Mouse (Mus musculus) brain, embryonic 14.5 days (tissue): ENCODE measurements around the gene Xylb. TPM values are rescaled to one million over a fixed set of nuclear protein-coding genes. Genes with fewer than 3 reads are reported as not detected.

Experiments
- DNase-seq: peaks from one replicate; pipeline ENCODE4 v3.0.0-alpha.2; 2011; ENCODE audit warnings: low read depth
- CTCF ChIP-seq: fragments of 200-500 bp; IDR thresholded peaks from 2 replicates; pipeline ENCODE4 v1.5.1; 2012; ENCODE audit warnings: inconsistent platforms, mild to moderate bottlenecking, moderate library complexity, borderline replicate concordance; ENCODE audit not compliant: insufficient read depth, insufficient read length; ENCODE audit errors: extremely low read depth
- POLR2A ChIP-seq: fragments of 200-500 bp; IDR thresholded peaks from 2 replicates; pipeline ENCODE4 v1.6.1; 2012; ENCODE audit warnings: mild to moderate bottlenecking, inconsistent platforms, borderline replicate concordance; ENCODE audit not compliant: poor library complexity, insufficient read depth, insufficient read length, severe bottlenecking; ENCODE audit errors: extremely low read depth
- polyA plus RNA-seq: library from polyadenylated mRNA; depleted of rRNA; stranded (reverse); fragments of >200 nt; gene quantifications from 2 replicates; pipeline ENCODE4 v1.2.3, GENCODE M21; 2012; rRNA removed

The Xylb gene
- polyA plus RNA-seq = 5.2 and 6.3 TPM in 2 replicates

GRCm38 (mm10) chr9:119357331-119358057 lies at the start of gene Xylb:
TSS of gene Xylb (plus strand) at chr9:119357381.
- DNase-seq = peak; percentile 92
- TF ChIP-seq CTCF (peak; percentile 83), POLR2A (0 out of 2 replicates have a peak, but pooled peaks have one; percentile 33)

GRCm38 (mm10) chr9:119309067-119309466 lies 48.1 kb upstream of the Xylb start:
- DNase-seq = no peak
- TF ChIP-seq POLR2A = no peak
- TF ChIP-seq CTCF = no peak

- TF ChIP-seq CTCF (no peak), POLR2A (no peak)
- DNase-seq = no peak
These were observed 44.1 kb upstream of the Xylb start for GRCm38 (mm10) chr9:119313096-119313495.

- DNase-seq = no peak
- TF ChIP-seq CTCF = no peak
- no peak for TF ChIP-seq POLR2A
These were observed 38.3 kb upstream of the Xylb start for GRCm38 (mm10) chr9:119318891-119319290.

GRCm38 (mm10) chr9:119320446-119320845 lies 36.7 kb upstream of the Xylb start:
- TF ChIP-seq CTCF = no peak
- no peak for TF ChIP-seq POLR2A
- DNase-seq = no peak

GRCm38 (mm10) chr9:119320946-119321345 lies 36.2 kb upstream of the Xylb start:
- peak; percentile 20 for DNase-seq
- TF ChIP-seq POLR2A (no peak), CTCF (no peak)

- DNase-seq = peak; percentile 33
- TF ChIP-seq POLR2A = no peak
- no peak for TF ChIP-seq CTCF
These were observed 35.6 kb upstream of the Xylb start for GRCm38 (mm10) chr9:119321392-119322229.

- peak; percentile 100 for DNase-seq
- peak; percentile 62 for TF ChIP-seq CTCF
- TF ChIP-seq POLR2A = peak; percentile 25; the same call in 1 of the 2 replicates
These were observed 34.6 kb upstream of the Xylb start, which contains the start of gene Oxsr1 for GRCm38 (mm10) chr9:119322289-119323259. TSS of gene Oxsr1 (minus strand) at chr9:119322427.

GRCm38 (mm10) chr9:119323260-119323645 lies 33.9 kb upstream of the Xylb start:
- TF ChIP-seq CTCF = no peak
- TF ChIP-seq POLR2A = no peak
- DNase-seq = no peak

GRCm38 (mm10) chr9:119324130-119324529 lies 33.1 kb upstream of the Xylb start:
- DNase-seq = no peak
- no peak for TF ChIP-seq POLR2A
